ENCODE assay signal across 35 mouse cellular contexts in genomic region chr4:88714281-88714680, GRCm38 (mm10). TPM values are rescaled to one million over a fixed set of nuclear protein-coding genes. Genes with fewer than 3 reads are reported as not detected.
DNase-seq lines count a peak whose midpoint lies in the region.
"Had no signal": no experiment of that assay in that cellular context is flagged by ENCODE, and none has a peak within 500 bp of the region (broad histone marks: within the 10 kb centered on the region; RNA-seq: fewer than 3 reads in every experiment).

No protein-coding gene starts in this region.

- peaks cover 60% of the 10 kb centered on the region for H3K79me2 ChIP-seq in macrophage (ENCODE audit: inconsistent target)

- H3K9me3 ChIP-seq in hindbrain, embryonic 10.5 days, result no peaks in the 10 kb centered on the region
- H3K9me3 ChIP-seq: forebrain, embryonic 13.5 days; heart, embryonic 10.5 days; heart, embryonic 15.5 days; hindbrain, embryonic 12.5 days; intestine, embryonic 15.5 days; lung, embryonic 15.5 days; midbrain, embryonic 12.5 days had no signal

- no peak overlapping the region for H3K4me3 ChIP-seq in macrophage (ENCODE audit: inconsistent target)
- H3K4me3 ChIP-seq in hindbrain, embryonic 10.5 days, result no peak overlapping the region
- H3K4me3 ChIP-seq: forebrain, embryonic 13.5 days; heart, embryonic 10.5 days; heart, embryonic 15.5 days; hindbrain, embryonic 12.5 days; intestine, embryonic 15.5 days; lung, embryonic 15.5 days; megakaryocyte, embryonic 14.5 days; midbrain, embryonic 12.5 days had no signal

- H3K27ac ChIP-seq in macrophage, result peak overlapping the region; percentile 59
- H3K27ac ChIP-seq in hindbrain, embryonic 10.5 days, result no peak overlapping the region
- H3K27ac ChIP-seq: forebrain, embryonic 13.5 days; heart, embryonic 10.5 days; heart, embryonic 15.5 days; hindbrain, embryonic 12.5 days; hindbrain, postnatal 0 days; intestine, embryonic 15.5 days; kidney, postnatal 0 days; lung, embryonic 15.5 days; midbrain, embryonic 12.5 days had no signal

- H3K36me3 ChIP-seq in macrophage (ENCODE audit: inconsistent target), result no peaks in the 10 kb centered on the region; the same call in 1 of the 2 replicates
- H3K36me3 ChIP-seq in hindbrain, embryonic 10.5 days, result peaks cover 65% of the 10 kb centered on the region

- peak; percentile 4 to 18 for DNase-seq in adrenal gland, postnatal 36 days
- DNase-seq in adrenal gland, adult 8-10 months, result no peak
- peak; percentile 59 for DNase-seq in 416B (ENCODE audit: low read depth)
- DNase-seq in NIH3T3 (ENCODE audit: low read depth), result peak; percentile 36
- DNase-seq in left cerebral cortex, postnatal 14 days (ENCODE audit: low spot score in 2 of 2), result no peak
- no peak for DNase-seq in urinary bladder, postnatal 36 days (ENCODE audit: low spot score in 2 of 2)
- no peak for DNase-seq in hindbrain, embryonic 10.5 days (ENCODE audit: low spot score)
- DNase-seq: cerebellum, postnatal 25 days; gastrocnemius, postnatal 14 days; kidney, adult 8-10 months; kidney, postnatal 4 days had no signal

- intact Hi-C loops in left cerebral cortex, postnatal 14 days (cut with DNase I), result no loop called here

- H3K4me1 ChIP-seq in hindbrain, embryonic 10.5 days (replicated peaks), result peaks cover 14% of the 10 kb centered on the region
- H3K4me1 ChIP-seq: heart, embryonic 10.5 days had no signal

- no peaks in the 10 kb centered on the region for H3K27me3 ChIP-seq in hindbrain, embryonic 10.5 days (ENCODE audit: insufficient read depth, poor library complexity, severe bottlenecking)
- H3K27me3 ChIP-seq: forebrain, embryonic 13.5 days; heart, embryonic 15.5 days; hindbrain, embryonic 12.5 days; intestine, embryonic 15.5 days; lung, embryonic 15.5 days; megakaryocyte, embryonic 14.5 days; midbrain, embryonic 12.5 days had no signal

- 17% methylated on average over 1 of the region's 1 CpGs for WGBS in macrophage (ENCODE audit: missing documents)
- WGBS in hindbrain, embryonic 10.5 days, result 94% methylated on average over 1 of the region's 1 CpGs

RNA-seq across cellular contexts. Expression of gene Gm26566, which starts 7.3 kb away (rescaled TPM):
- total RNA-seq in adrenal gland, postnatal 36 days (2021), result under 1 TPM; 0.36 to 0.60 TPM
- total RNA-seq in adrenal gland, adult 8-10 months (2022), result under 1 TPM; 0.67 to 0.92 (median 0.73) TPM
- 1 to 10 TPM in 2 of 26 experiments, under 1 TPM in 2, not detected in 22; 0.88 to 1.4 (median 1.1) TPM for total RNA-seq in macrophage (2018; cell fraction: chromatin; rRNA removed)
- total RNA-seq in macrophage (2018; cell fraction: cytosol; rRNA removed), result 1 to 10 TPM in 8 of 26 experiments, under 1 TPM in 16, not detected in 2; 0.17 to 1.7 (median 0.83) TPM
- total RNA-seq in macrophage (2018; cell fraction: nucleus; rRNA removed), result 1 to 10 TPM in 2 of 26 experiments, under 1 TPM in 7, not detected in 17; 0.55 to 1.5 (median 0.75) TPM
- polyA plus RNA-seq in macrophage (2018), result 0.47 TPM in 1 of 3 replicates, not detected in the others
- total RNA-seq in left cerebral cortex, postnatal 14 days (2021), result 1 to 10 TPM; 1.0 to 1.5 TPM
- 0.68 and 1.3 TPM in 2 replicates for polyA plus RNA-seq in hindbrain, embryonic 10.5 days (2016; fragmentation: Nextera tagmentation; extraction: Ambion mirVana)
- polyA plus RNA-seq: liver, adult 2 months had no signal

RNA-seq across cellular contexts. Expression of gene Klhl9, which starts 8.0 kb away (rescaled TPM):
- total RNA-seq in adrenal gland, postnatal 36 days (2021), result 10 to 100 TPM; 82.5 to 89.7 TPM
- 100 to 1,000 TPM in 1 of 4 experiments, 10 to 100 TPM in 3; 76.7 to 100 (median 91.0) TPM for total RNA-seq in adrenal gland, adult 8-10 months (2022)
- 10 to 100 TPM; 17.4 to 79.7 (median 28.8) TPM for total RNA-seq in macrophage (2018; cell fraction: chromatin; rRNA removed)
- 100 to 1,000 TPM in 10 of 26 experiments, 10 to 100 TPM in 16; 38.8 to 182 (median 67.3) TPM for total RNA-seq in macrophage (2018; cell fraction: cytosol; rRNA removed)
- total RNA-seq in macrophage (2018; cell fraction: nucleus; rRNA removed), result 100 to 1,000 TPM in 2 of 26 experiments, 10 to 100 TPM in 24; 35.5 to 134 (median 63.4) TPM
- 50.3 to 101 TPM (median 75.4 TPM) in 3 replicates for polyA plus RNA-seq in macrophage (2018)
- total RNA-seq in left cerebral cortex, postnatal 14 days (2021), result 100 to 1,000 TPM; 103 to 104 TPM
- 74.4 and 90.5 TPM in 2 replicates for polyA plus RNA-seq in hindbrain, embryonic 10.5 days (2016; fragmentation: Nextera tagmentation; extraction: Ambion mirVana)

RNA-seq across cellular contexts. Expression of gene Ifnab, which starts 23.1 kb away (rescaled TPM):
- total RNA-seq in adrenal gland, postnatal 36 days (2021), result not detected
- not detected for total RNA-seq in adrenal gland, adult 8-10 months (2022)
- total RNA-seq in macrophage (2018; cell fraction: chromatin; rRNA removed), result not detected
- not detected for total RNA-seq in macrophage (2018; cell fraction: cytosol; rRNA removed)
- under 1 TPM in 1 of 26 experiments, not detected in 25; 0.89 TPM for total RNA-seq in macrophage (2018; cell fraction: nucleus; rRNA removed)
- not detected in 3 replicates for polyA plus RNA-seq in macrophage (2018)
- total RNA-seq in left cerebral cortex, postnatal 14 days (2021), result not detected
- not detected in 2 replicates for polyA plus RNA-seq in hindbrain, embryonic 10.5 days (2016; fragmentation: Nextera tagmentation; extraction: Ambion mirVana)
- total RNA-seq: gastrocnemius, postnatal 14 days; heart, postnatal 25 days; hindbrain, postnatal 0 days; layer of hippocampus, adult 8-10 months; layer of hippocampus, postnatal 25 days; left cerebral cortex, adult 8-10 months; liver, adult 2 months; midbrain, postnatal 0 days had no signal
- polyA plus RNA-seq: brain, embryonic 14.5 days; cerebellum, adult 2 months; embryonic facial prominence, embryonic 11.5 days; forebrain, embryonic 13.5 days; heart, embryonic 10.5 days; heart, embryonic 15.5 days; hindbrain, embryonic 12.5 days; hindbrain, postnatal 0 days; intestine, embryonic 15.5 days; kidney, postnatal 0 days; limb, embryonic 11.5 days; liver, adult 2 months; liver, embryonic 16.5 days; lung, embryonic 15.5 days; midbrain, embryonic 12.5 days; midbrain, postnatal 0 days; neural tube, embryonic 14.5 days; urinary bladder, adult 2 months had no signal

RNA-seq across cellular contexts. Expression of gene Ifna2, which starts 30.6 kb away (rescaled TPM):
- not detected for total RNA-seq in adrenal gland, postnatal 36 days (2021)
- not detected for total RNA-seq in adrenal gland, adult 8-10 months (2022)
- 1 to 10 TPM in 1 of 26 experiments, not detected in 25; 3.8 TPM for total RNA-seq in macrophage (2018; cell fraction: chromatin; rRNA removed)
- 1 to 10 TPM in 1 of 26 experiments, under 1 TPM in 6, not detected in 19; 0.10 to 2.6 (median 0.24) TPM for total RNA-seq in macrophage (2018; cell fraction: cytosol; rRNA removed)
- 10 to 100 TPM in 1 of 26 experiments, 1 to 10 TPM in 3, not detected in 22; 1.1 to 14.6 (median 3.2) TPM for total RNA-seq in macrophage (2018; cell fraction: nucleus; rRNA removed)
- polyA plus RNA-seq in macrophage (2018), result not detected in 3 replicates
- not detected for total RNA-seq in left cerebral cortex, postnatal 14 days (2021)
- polyA plus RNA-seq in hindbrain, embryonic 10.5 days (2016; fragmentation: Nextera tagmentation; extraction: Ambion mirVana), result not detected in 2 replicates
- total RNA-seq: gastrocnemius, postnatal 14 days; heart, postnatal 25 days; hindbrain, postnatal 0 days; layer of hippocampus, adult 8-10 months; layer of hippocampus, postnatal 25 days; left cerebral cortex, adult 8-10 months; liver, adult 2 months; midbrain, postnatal 0 days had no signal
- polyA plus RNA-seq: brain, embryonic 14.5 days; cerebellum, adult 2 months; embryonic facial prominence, embryonic 11.5 days; forebrain, embryonic 13.5 days; heart, embryonic 10.5 days; heart, embryonic 15.5 days; hindbrain, embryonic 12.5 days; hindbrain, postnatal 0 days; intestine, embryonic 15.5 days; kidney, postnatal 0 days; limb, embryonic 11.5 days; liver, adult 2 months; liver, embryonic 16.5 days; lung, embryonic 15.5 days; midbrain, embryonic 12.5 days; midbrain, postnatal 0 days; neural tube, embryonic 14.5 days; urinary bladder, adult 2 months had no signal

RNA-seq across cellular contexts. Expression of gene Ifna16, which starts 37.6 kb away (rescaled TPM):
- total RNA-seq in adrenal gland, postnatal 36 days (2021), result not detected
- total RNA-seq in adrenal gland, adult 8-10 months (2022), result not detected
- not detected for total RNA-seq in macrophage (2018; cell fraction: chromatin; rRNA removed)
- not detected for total RNA-seq in macrophage (2018; cell fraction: cytosol; rRNA removed)
- not detected for total RNA-seq in macrophage (2018; cell fraction: nucleus; rRNA removed)
- not detected in 3 replicates for polyA plus RNA-seq in macrophage (2018)
- not detected for total RNA-seq in left cerebral cortex, postnatal 14 days (2021)
- not detected in 2 replicates for polyA plus RNA-seq in hindbrain, embryonic 10.5 days (2016; fragmentation: Nextera tagmentation; extraction: Ambion mirVana)
- total RNA-seq: gastrocnemius, postnatal 14 days; heart, postnatal 25 days; hindbrain, postnatal 0 days; layer of hippocampus, adult 8-10 months; layer of hippocampus, postnatal 25 days; left cerebral cortex, adult 8-10 months; liver, adult 2 months; midbrain, postnatal 0 days had no signal
- polyA plus RNA-seq: brain, embryonic 14.5 days; cerebellum, adult 2 months; embryonic facial prominence, embryonic 11.5 days; forebrain, embryonic 13.5 days; heart, embryonic 10.5 days; heart, embryonic 15.5 days; hindbrain, embryonic 12.5 days; hindbrain, postnatal 0 days; intestine, embryonic 15.5 days; kidney, postnatal 0 days; limb, embryonic 11.5 days; liver, adult 2 months; liver, embryonic 16.5 days; lung, embryonic 15.5 days; midbrain, embryonic 12.5 days; midbrain, postnatal 0 days; neural tube, embryonic 14.5 days; urinary bladder, adult 2 months had no signal

Comparison
In these comparisons a context has a peak if more than half of its experiments do, and no peak if none do; other contexts are left out.
1. DNase-seq: peak in adrenal gland, postnatal 36 days (2 of 2), 416B (single experiment) and NIH3T3 (single experiment); none in adrenal gland, adult 8-10 months (single experiment), left cerebral cortex, postnatal 14 days (0 of 2), urinary bladder, postnatal 36 days (0 of 2) and hindbrain, embryonic 10.5 days (single experiment).